Mouse (Mus musculus): ENCODE measurements at regions not wholly inside any gene's neighbourhood (a gene's known extent, or its start where the extent isn't known, plus 50 kb on each side); places are given as distances from the start of the nearest gene placed in this dataset.

GRCm38 (mm10) chr19:26135398-26136104, 463.3 kb downstream of the Dmrt2 start:
- Histone ChIP-seq H3K27ac (ENCODE audit: control insufficient read depth, insufficient read depth, low read depth, low read length, poor library complexity) (no peak overlapping the region), H3K4me3 (replicated peaks; ENCODE audit: control insufficient read depth, low read depth, low read length) (no peak overlapping the region), H3K4me1 (ENCODE audit: control insufficient read depth, insufficient read depth, low read length) (no peaks in the 10 kb centered on the region)
- no peak for TF ChIP-seq POLR2A (IDR thresholded peaks at IDR 0.05; ENCODE audit: borderline replicate concordance, control insufficient read depth, low read depth, low read length)
- no peak for TF ChIP-seq CTCF (IDR thresholded peaks at IDR 0.05; ENCODE audit: control insufficient read depth, insufficient read depth, low read length)
- WGBS = 71% methylated on average over 2 of the region's 2 CpGs

- Histone ChIP-seq H3K4me1 (ENCODE audit: control insufficient read depth, insufficient read depth, low read length) (no peaks in the 10 kb centered on the region), H3K27ac (ENCODE audit: control insufficient read depth, insufficient read depth, low read depth, low read length, poor library complexity) (no peak overlapping the region), H3K4me3 (replicated peaks; ENCODE audit: control insufficient read depth, low read depth, low read length) (no peak overlapping the region)
- WGBS = 66% methylated on average over 2 of the region's 2 CpGs
- no peak for TF ChIP-seq POLR2A (IDR thresholded peaks at IDR 0.05; ENCODE audit: borderline replicate concordance, control insufficient read depth, low read depth, low read length)
- TF ChIP-seq CTCF (IDR thresholded peaks at IDR 0.05; ENCODE audit: control insufficient read depth, insufficient read depth, low read length) = no peak
These were observed 464.2 kb upstream of the Smarca2 start for GRCm38 (mm10) chr19:26140647-26141046.

DNA sequence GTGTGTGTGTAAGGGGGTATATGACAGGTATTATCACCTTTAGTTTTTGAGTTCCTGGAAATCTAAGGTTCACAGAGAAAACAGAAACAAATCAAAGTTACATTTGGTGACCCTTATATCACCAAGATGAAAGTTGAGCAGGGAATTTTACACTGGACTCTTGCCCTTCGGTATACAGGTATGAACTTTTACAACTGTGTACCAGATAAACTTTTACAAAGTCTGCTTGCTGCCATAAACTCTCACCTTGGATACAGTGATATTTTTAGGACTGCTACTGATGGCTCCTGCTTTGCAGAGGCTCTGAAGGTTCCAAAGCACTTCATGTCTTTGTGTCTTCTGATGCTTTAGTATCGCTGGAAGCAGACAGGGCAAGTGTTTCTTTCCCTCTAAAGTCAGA, 461.3 kb upstream of the Smarca2 start:
- TF ChIP-seq CTCF (IDR thresholded peaks at IDR 0.05; ENCODE audit: control insufficient read depth, insufficient read depth, low read length) (no peak), POLR2A (IDR thresholded peaks at IDR 0.05; ENCODE audit: borderline replicate concordance, control insufficient read depth, low read depth, low read length) (no peak)
- Histone ChIP-seq H3K4me1 (ENCODE audit: control insufficient read depth, insufficient read depth, low read length) (no peaks in the 10 kb centered on the region), H3K27ac (ENCODE audit: control insufficient read depth, insufficient read depth, low read depth, low read length, poor library complexity) (no peak overlapping the region), H3K4me3 (replicated peaks; ENCODE audit: control insufficient read depth, low read depth, low read length) (no peak overlapping the region)
- 86% methylated on average over 2 of the region's 2 CpGs for WGBS

DNA sequence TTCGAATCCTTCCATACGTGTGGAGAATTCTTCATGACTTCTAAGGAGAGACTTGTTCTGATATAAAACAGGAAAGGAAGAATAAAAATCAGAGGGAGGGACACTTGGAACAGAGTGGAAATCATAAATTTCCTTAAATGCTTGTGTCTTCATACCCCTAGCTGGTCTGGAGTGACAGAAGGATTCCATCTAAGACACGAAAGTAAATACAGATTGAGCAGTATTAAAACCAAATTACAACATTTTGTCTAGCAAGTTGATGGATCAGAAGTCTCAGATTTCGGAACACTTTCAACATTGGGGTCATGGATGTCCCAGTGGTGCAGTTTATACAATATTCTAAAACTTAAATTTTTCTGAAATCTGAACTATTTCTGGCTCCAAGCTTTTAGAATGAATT, 453.6 kb upstream of the Smarca2 start:
- 70% methylated on average over 4 of the region's 4 CpGs for WGBS
- TF ChIP-seq CTCF (IDR thresholded peaks at IDR 0.05; ENCODE audit: control insufficient read depth, insufficient read depth, low read length) (no peak), POLR2A (IDR thresholded peaks at IDR 0.05; ENCODE audit: borderline replicate concordance, control insufficient read depth, low read depth, low read length) (no peak)
- no peak overlapping the region for H3K27ac ChIP-seq (ENCODE audit: control insufficient read depth, insufficient read depth, low read depth, low read length, poor library complexity)
- no peaks in the 10 kb centered on the region for H3K4me1 ChIP-seq (ENCODE audit: control insufficient read depth, insufficient read depth, low read length)
- no peak overlapping the region for H3K4me3 ChIP-seq (replicated peaks; ENCODE audit: control insufficient read depth, low read depth, low read length)

DNA sequence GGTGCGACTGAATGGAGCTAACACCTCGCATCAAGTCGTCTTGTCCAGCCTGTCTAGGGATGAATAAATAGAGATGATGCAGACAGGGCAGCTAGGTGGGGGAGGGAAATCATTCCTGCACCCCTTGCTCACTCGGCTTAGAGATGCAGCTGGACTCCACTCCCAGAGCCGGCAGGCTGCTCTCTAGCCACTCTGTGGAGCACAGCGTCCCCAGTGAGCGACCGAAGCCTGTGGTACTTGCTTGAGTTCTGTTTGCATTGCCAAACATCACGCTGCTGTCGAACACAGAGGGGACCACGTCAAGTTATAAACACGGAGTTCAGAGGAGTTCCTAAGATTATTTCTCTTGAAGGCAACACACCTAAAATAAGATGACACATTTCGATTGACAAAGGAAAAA, 439.9 kb upstream of the Smarca2 start:
- Histone ChIP-seq H3K27ac (ENCODE audit: control insufficient read depth, insufficient read depth, low read depth, low read length, poor library complexity) (no peak overlapping the region), H3K4me1 (ENCODE audit: control insufficient read depth, insufficient read depth, low read length) (no peaks in the 10 kb centered on the region), H3K4me3 (replicated peaks; ENCODE audit: control insufficient read depth, low read depth, low read length) (no peak overlapping the region)
- 71% methylated on average over 13 of the region's 13 CpGs for WGBS
- no peak for TF ChIP-seq CTCF (IDR thresholded peaks at IDR 0.05; ENCODE audit: control insufficient read depth, insufficient read depth, low read length)
- no peak for TF ChIP-seq POLR2A (IDR thresholded peaks at IDR 0.05; ENCODE audit: borderline replicate concordance, control insufficient read depth, low read depth, low read length)

- 24% methylated on average over 4 of the region's 4 CpGs for WGBS
- Histone ChIP-seq H3K4me3 (replicated peaks; ENCODE audit: control insufficient read depth, low read depth, low read length) (no peak overlapping the region), H3K4me1 (ENCODE audit: control insufficient read depth, insufficient read depth, low read length) (no peaks in the 10 kb centered on the region), H3K27ac (ENCODE audit: control insufficient read depth, insufficient read depth, low read depth, low read length, poor library complexity) (no peak overlapping the region)
- TF ChIP-seq POLR2A (IDR thresholded peaks at IDR 0.05; ENCODE audit: borderline replicate concordance, control insufficient read depth, low read depth, low read length) (no peak), CTCF (IDR thresholded peaks at IDR 0.05; ENCODE audit: control insufficient read depth, insufficient read depth, low read length) (no peak)
These were observed 423.1 kb upstream of the Smarca2 start for GRCm38 (mm10) chr19:26181774-26182173.

DNA sequence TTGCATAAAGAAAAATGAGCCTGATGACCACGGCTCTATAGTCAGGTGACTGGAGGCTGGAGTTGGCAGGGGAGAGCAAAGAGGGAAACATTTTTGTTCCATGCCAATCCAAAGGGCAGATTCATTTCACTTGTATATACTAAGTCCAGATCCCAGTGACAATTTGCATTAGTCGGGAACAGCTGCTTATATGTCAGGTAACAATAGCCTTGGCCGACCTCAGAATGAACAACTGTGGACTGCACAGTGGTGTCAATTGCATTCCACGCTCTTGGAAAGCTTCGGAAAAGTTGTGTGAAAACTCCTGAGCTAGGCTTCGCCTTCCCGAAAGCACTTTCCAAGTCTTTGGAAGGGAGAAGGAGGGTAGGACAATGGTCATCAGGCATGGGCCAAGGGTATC, 419.8 kb upstream of the Smarca2 start:
- Histone ChIP-seq H3K27ac (ENCODE audit: control insufficient read depth, insufficient read depth, low read depth, low read length, poor library complexity) (no peak overlapping the region), H3K4me1 (ENCODE audit: control insufficient read depth, insufficient read depth, low read length) (no peaks in the 10 kb centered on the region), H3K4me3 (replicated peaks; ENCODE audit: control insufficient read depth, low read depth, low read length) (no peak overlapping the region)
- TF ChIP-seq CTCF (IDR thresholded peaks at IDR 0.05; ENCODE audit: control insufficient read depth, insufficient read depth, low read length) (no peak), POLR2A (IDR thresholded peaks at IDR 0.05; ENCODE audit: borderline replicate concordance, control insufficient read depth, low read depth, low read length) (no peak)
- 81% methylated on average over 7 of the region's 7 CpGs for WGBS

DNA sequence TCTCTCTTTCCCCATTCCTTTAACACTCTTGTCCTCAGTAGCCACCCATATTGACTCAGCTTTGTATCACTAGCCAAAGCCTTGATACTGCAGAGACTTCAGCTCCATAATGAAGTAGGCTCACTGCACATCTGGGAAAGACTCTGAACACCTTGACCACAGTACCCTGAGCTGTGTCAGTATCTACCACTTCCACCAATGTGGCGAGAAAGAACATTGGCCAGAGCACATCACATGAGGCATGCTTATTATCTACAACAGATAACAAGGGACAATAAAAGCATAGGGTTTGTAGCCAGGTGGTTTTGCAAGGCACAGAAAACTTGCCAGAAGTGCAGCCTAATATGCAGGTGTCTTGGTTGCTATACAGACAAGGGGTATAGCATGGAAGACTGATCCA, 414.0 kb upstream of the Smarca2 start:
- TF ChIP-seq CTCF (IDR thresholded peaks at IDR 0.05; ENCODE audit: control insufficient read depth, insufficient read depth, low read length) (no peak), POLR2A (IDR thresholded peaks at IDR 0.05; ENCODE audit: borderline replicate concordance, control insufficient read depth, low read depth, low read length) (no peak)
- no peak overlapping the region for H3K27ac ChIP-seq (ENCODE audit: control insufficient read depth, insufficient read depth, low read depth, low read length, poor library complexity)
- H3K4me1 ChIP-seq (ENCODE audit: control insufficient read depth, insufficient read depth, low read length) = no peaks in the 10 kb centered on the region
- WGBS = 60% methylated on average over 1 of the region's 1 CpGs
- H3K4me3 ChIP-seq (replicated peaks; ENCODE audit: control insufficient read depth, low read depth, low read length) = no peak overlapping the region

DNA sequence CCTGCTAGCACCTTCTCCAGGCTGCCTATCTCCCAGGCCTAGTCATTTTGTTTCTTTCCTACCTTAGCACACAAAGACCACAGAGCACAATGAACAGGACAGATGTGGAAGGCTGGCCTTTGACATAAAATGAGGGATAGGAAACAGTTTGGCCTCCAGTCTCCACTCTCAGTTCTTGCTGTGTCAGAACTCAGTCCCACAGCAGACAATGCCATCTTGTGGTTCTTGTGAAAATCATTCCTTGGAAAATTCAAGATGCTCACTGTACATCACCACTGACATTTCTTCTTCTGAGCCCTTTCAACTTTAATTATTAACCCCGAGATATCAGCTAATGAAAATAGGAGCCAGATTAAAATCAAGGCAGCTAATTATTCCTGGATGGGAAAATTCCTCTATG, 411.2 kb upstream of the Smarca2 start:
- TF ChIP-seq CTCF (IDR thresholded peaks at IDR 0.05; ENCODE audit: control insufficient read depth, insufficient read depth, low read length) (no peak), POLR2A (IDR thresholded peaks at IDR 0.05; ENCODE audit: borderline replicate concordance, control insufficient read depth, low read depth, low read length) (no peak)
- Histone ChIP-seq H3K4me1 (ENCODE audit: control insufficient read depth, insufficient read depth, low read length) (no peaks in the 10 kb centered on the region), H3K27ac (ENCODE audit: control insufficient read depth, insufficient read depth, low read depth, low read length, poor library complexity) (no peak overlapping the region), H3K4me3 (replicated peaks; ENCODE audit: control insufficient read depth, low read depth, low read length) (no peak overlapping the region)
- 81% methylated on average over 1 of the region's 1 CpGs for WGBS

All from bone marrow, adult 2 months (tissue).